Mouse (Mus musculus): ENCODE results near the gene Limch1.

Gene Limch1

GRCm38 (mm10) chr5:67043932-67044331 is 298.3 kb downstream of the Limch1 start:
- no peak for DNase-seq (ENCODE audit: low spot score)

DNA sequence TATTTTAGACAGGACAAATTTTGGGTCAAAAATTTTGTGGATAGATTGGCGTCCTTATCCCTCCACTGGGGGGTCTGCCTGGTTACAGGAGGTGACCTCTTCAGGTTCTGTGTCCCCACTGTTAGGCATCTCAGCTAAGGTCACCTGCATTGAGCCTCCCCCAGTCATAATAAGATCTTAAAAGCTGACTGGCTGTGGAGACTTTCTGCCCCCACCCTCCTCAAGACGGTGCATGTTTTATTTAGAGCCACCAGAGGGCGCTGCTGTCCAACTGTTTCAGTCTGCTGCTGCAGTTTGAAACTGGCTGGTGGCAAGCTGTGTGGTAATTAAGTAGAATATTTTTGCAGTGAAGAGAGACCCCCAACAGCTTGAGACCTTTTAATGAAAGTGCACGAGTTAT is 302.4 kb downstream of the Limch1 start:
- no peak for DNase-seq (ENCODE audit: low spot score)

- no peak for DNase-seq (ENCODE audit: low spot score)
Observed at GRCm38 (mm10) chr5:67057803-67058202, 312.2 kb downstream of the Limch1 start.

DNA sequence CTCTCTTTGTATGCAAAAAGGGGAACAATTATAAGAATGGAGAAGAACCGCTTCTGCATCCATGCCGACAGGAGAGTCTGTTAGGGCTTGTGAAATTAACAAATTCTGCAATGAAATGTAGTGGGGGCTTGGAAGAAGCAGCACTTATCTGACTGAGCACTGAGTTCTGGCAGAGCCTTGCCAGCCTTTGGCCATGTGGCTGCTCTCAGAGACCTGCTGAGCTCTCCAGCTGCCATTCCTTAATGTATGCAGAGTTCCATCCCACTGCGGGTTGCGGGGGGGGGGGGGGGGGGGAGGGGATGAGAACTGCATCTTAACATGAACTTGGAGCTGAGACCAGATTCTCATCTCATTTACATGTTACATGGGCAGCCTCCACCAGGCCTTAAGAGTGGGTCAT is 314.9 kb downstream of the Limch1 start:
- DNase-seq (ENCODE audit: low spot score), result no peak

DNA sequence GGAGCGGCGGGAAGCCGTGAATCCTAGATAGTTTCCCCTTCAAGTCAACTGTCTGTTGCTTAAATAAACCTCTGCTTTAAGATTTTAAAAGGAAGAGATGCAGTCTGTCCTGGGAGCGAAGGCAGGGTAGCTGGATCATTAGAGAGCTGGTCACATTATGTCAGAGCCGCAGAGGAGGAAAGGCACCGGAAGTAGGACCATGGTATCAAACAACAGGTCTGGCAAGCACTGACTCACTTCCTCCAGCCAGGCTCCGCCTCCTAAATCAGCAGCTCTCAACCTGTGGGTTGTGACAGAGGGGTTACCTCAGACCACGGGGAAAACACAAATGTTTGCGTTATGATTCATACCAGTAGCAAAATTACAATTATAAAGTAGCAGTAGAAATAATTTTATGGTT is 318.0 kb downstream of the Limch1 start:
- no peak for DNase-seq (ENCODE audit: low spot score)

GRCm38 (mm10) chr5:67083117-67083516 is 337.5 kb downstream of the Limch1 start:
- DNase-seq (ENCODE audit: low spot score), result no peak

DNA sequence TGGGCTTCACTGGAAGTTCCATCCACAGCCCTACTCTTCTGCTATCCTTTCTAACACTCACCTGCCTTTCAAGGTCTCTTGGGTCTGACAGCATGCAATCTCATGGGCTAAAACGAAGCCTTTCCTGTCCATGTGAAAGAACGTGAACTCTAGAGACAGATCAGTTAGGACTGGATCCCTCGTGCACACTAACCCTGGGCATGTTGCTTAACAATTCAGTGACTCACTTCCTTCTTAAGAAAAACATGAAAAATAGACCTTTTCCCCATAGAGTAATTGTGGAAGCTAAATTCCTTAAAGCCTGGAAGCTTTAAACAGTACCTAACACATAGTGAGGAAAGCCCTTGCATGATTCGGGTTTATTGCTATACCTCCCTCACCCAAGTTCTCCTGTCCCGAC is 345.2 kb downstream of the Limch1 start:
- no peak for DNase-seq (ENCODE audit: low spot score)

DNA sequence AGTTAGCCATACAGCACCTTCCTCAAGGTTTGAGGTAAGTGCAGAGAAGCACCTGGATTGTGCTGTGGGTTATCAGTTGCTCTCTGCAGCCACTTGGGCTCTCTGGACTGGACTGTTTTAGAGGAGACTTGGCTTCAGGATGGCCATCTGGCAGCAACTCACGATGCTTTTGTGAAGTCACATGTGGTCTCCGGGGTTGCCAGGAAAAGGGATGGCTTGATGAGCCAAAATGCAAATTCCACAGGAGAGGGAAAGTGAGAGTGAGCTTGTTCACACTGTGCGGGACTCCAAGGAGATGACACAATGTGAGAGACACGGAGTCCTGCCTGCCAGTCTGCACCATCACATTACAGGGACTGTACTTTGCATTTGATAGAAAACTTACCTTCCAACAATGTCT is 346.1 kb downstream of the Limch1 start:
- DNase-seq (ENCODE audit: low spot score), result no peak

DNA sequence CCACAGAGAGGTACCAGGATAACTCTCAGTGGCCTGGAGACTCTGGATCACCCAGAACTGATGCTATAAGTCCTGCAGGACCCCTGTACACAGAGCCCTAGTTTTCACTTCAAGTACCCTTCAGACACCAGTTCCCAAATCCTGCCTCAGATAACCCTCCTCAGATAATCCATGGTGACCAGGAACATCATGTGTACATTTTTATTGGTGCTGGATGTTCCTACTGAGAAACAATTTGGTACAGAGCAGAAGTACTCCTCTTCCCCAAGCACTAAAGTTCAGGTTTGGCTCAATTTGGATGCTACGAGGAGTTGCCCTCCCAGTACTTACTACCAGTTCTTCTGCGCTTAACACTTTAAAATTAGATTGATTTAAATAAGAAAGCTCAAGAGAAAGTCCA is 348.4 kb downstream of the Limch1 start:
- DNase-seq (ENCODE audit: low spot score), result no peak

GRCm38 (mm10) chr5:67095153-67095552 is 349.5 kb downstream of the Limch1 start:
- no peak for DNase-seq (ENCODE audit: low spot score)

GRCm38 (mm10) chr5:67095651-67096377 is 350.2 kb downstream of the Limch1 start:
- DNase-seq (ENCODE audit: low spot score), result no peak

- no peak for DNase-seq (ENCODE audit: low spot score)
Observed at GRCm38 (mm10) chr5:67096378-67096771, 350.7 kb downstream of the Limch1 start.

DNA sequence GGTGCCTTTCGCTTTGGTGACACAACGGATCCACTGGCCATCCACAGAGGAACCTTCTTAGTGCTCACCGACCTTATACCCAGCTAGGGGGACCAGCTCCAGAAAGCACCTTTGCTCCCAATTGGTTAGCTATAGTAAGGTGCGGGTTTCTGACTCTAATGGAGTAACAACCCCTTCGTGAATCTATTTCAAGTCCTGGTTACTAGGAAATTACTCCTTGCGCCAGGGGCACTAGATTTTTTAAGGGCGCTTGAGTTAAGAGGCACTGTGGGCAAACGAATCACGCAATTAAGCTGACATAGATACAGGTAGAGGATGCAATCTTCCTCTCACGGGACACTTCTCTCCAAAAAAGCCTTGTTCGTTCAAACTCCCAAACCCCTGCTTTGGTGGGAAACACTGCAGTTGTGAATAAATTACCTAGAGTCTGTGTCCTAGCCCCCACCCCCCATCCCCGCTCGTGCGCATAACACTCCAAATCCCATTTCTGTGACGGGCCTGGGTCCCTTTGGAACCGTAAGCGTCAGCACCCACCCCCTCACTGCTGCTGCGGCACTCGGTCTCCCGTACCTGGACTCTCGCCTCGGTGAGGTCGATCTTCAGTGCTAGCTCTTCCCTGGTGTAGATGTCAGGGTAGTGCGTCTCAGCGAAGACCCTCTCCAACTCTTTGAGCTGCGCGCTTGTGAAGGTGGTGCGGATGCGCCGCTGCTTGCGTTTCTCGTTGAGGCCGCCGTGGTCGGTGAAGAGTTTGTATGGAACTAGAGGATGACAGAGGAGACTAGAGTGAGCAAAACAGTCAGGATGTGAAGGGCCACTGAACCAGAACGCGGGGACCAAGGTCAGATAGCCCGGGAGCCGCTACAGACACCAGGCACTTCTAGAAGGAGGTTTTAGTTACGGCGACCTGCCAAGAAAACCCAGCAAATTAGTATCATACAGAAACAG is 351.8 kb downstream of the Limch1 start:
- DNase-seq (ENCODE audit: low spot score), result no peak

DNA sequence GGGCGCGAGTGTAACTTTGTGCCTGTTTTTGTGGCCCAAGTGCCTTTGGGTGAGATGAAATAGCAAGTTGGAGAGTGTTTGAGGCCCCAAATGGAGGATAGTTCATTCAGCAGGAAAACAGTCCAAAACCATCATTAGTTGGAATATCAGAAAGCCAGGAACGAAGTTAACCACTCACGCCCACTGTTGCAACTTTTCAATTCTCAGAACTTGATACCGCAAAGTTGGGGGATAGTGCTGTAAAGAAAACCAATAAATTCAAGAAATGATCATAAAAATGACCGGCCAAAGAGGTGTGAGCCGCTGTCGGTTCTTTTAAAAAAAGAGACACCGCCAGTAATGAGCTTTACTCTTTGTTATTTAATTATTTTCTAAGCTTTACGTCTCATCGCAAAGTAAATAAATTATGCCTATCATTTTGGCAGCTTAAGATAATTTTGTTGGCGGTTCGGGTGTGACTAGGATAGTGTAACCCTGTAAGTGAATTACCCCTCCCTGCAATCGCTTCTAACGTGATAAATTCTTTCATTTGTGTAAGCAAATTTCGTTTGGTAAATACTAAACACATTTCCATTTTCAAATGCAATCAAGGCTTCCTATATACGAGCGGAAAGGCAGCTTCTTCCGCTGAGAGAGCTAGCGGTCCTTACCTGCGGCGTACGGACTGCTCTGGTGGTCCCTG is 352.6 kb downstream of the Limch1 start:
- DNase-seq (ENCODE audit: low spot score), result no peak

DNA sequence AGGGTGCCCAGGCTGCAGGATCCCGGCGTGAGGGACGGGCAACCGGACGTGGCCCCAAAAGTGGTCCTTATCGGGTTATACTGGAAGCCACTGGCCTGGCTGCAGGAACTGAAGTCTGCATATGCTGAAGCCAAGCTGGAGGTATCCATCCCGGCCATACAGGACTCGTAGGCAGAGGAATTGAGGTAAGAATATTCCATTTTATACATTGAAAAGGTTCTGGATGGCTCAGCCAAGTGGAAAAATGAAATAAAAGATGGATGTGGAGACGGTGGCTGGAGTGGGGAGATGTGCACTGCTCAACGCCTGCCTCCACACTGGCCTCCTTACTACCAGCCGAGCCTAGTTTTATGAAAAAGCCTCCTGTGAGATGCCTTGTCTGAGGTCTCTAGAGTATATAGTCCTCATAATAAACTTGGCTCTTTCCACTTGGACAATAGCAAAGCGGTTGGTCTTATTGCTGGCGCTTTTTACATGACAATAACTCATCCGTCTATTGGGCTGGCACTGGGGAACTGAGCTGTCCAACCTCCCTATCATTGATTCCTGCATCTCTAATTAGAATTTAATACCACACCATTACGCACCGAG is 353.2 kb downstream of the Limch1 start, which contains the start of gene Phox2b:
TSS of gene Phox2b (minus strand) at position 569 of the 591 bp plus-strand sequence.
- no peak for DNase-seq (ENCODE audit: low spot score)

DNA sequence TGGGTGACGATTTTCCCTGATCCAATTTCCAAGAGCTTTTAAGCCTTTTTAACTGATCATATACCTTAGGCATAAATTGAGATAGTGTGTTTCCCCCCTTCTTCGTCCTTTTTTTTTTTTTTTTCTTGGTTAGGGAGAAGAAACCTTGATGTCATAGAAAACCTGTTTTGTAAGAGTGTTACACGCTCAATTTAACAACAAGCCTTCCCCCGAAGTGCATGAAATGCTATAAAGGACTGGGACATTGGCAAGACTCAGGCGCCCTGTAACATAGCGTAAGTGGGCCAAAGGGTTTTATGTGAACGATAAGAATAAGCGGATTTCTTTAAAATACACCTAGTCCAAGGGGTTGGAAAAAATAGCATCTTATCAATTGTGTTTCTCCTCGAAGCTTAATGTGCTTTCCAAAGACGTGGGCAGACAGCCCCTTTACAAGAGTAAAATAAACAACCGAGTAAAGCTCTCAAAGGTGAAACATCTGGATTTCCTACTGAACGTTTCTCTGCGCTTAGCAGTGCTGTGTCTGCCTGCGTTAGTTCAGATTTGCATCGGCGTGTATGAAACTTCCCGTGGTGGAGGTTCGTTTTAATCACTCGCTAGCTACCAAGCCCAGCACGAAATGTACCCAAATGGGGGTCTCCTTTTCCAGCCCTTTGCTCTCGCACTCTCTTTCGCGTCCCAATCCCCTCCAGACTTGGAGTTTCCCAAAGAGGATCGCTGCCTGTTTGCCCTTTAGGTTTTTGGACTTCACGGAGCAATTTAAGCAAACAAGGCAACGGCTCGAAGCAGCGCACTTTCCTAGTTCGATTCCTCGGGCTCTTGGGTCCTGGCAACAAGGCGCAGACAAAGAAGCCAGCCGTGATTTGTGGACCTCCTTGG is 354.0 kb downstream of the Limch1 start:
- no peak for DNase-seq (ENCODE audit: low spot score)

DNA sequence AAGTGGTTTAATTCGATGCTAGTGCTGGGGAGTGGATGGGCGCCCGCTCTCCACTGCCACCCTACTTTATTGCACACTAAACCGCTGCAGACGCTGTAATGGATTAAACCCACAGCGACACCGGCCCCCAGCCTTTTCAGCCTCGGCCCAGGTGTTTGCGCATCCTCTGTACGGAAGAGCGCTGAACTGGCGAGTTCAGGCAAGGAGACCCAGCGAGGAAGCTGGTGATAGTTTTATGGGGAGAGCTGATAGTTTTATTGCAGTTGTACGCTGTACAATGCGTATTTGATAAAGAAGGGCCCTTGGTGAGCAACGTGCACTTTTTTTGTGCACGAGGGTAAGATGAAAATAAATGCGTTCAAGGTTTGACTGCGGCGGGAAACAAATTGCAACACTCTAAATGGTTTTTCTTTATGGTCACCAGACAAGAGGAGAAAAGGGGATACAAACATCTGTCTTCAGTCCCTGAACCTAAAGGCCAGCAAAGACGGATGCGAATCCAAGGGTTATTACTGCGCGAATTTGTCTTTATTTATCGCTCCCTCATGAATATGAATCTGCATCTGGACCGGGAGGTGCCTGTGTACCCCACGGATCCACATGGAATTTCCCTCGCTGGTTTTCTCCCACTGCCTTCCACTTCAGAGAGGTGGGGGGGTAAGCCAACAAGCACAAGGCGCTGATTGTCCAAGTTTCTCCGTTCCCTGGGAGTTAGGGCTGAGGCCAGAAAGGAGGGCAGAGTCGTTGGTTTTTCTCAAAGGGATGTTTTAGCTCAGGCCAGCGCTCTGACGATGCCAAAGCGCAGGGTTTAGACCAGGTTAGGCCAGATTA is 355.2 kb downstream of the Limch1 start:
- no peak for DNase-seq (ENCODE audit: low spot score)

- no peak for DNase-seq (ENCODE audit: low spot score)
Observed at GRCm38 (mm10) chr5:67101395-67101760, 355.8 kb downstream of the Limch1 start.

DNA sequence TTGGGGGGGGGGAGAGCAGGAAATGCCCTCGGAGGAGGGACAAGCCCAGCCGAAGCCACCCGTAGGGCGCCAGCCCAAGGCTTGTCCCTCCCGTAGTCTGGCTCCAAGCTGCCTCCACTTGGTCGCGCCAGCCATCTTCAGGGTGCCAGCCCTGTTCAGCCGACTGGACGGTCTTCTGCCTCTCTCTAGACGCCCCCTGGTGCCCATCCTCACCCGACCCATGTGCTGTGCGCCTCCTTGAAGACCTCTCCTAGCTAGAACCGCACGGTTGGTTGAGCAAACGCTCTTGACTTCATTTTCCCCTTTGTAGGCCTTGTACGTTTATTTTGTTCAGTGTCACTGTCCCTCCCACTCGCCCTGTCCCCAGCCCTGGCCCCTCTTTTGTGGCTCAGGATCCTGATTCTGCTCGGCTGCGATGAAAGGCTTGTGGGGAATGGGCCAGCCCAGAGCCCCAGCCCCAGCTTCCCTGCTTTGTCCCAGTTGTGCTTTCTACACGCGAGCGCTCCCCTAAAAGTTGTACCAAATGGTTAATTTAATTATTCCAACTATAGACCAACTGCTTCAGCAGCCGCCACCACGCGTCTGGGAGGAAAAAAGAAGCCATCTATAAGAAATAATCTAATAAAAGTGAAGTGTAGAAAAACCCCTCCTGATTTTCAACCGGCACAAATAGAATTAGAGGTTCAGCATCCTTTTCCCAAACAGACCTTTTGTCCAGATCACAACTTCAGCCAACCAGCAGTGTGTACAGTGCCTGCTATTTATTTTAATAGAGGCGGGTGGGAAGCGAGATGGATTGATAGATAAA is 356.4 kb downstream of the Limch1 start:
- no peak for DNase-seq (ENCODE audit: low spot score)

DNA sequence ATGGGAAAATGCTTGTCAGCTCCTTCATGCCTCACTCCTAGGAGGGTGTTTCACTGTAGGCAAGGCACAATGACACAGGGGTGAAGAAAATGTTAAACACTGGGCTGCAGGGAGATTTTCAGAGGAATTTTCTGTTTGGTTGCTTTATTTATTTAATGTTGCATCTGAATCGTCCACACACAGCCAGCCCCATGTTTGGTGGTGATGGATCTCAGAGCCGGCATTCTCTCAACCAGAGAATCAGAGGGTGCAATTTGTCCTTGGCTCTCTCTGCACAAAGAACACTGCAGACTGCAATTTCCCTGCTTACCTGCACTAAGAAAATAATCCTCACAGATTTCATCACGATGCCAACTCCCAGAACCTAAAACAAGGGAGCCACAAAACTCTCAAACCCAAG is 357.4 kb downstream of the Limch1 start:
- no peak for DNase-seq (ENCODE audit: low spot score)

All from lung, postnatal 25 days (tissue).